Mouse (Mus musculus) heart, postnatal 10 days (tissue): ENCODE results near the gene Agrp. TPM values are rescaled to one million over a fixed set of nuclear protein-coding genes. Genes with fewer than 3 reads are reported as not detected.
A peak's percentile ranks its signal among the peaks of the same experiment; 100 is the strongest.

Experiments
- DNase-seq, 2 experiments: peaks; one replicate each; pipeline ENCODE4 v3.0.0; 2021
- intact Hi-C: fragments of 180-260 bp; cut with DNase I; formaldehyde crosslinking; loops from one replicate; pipeline ENCODE4 v1.15.1; 2025
- total RNA-seq, 2 experiments: library from RNA; stranded (reverse); gene quantifications; 2 replicates each; pipeline ENCODE4 v1.2.3; 2021

Agrp gene
- not detected for total RNA-seq

DNA sequence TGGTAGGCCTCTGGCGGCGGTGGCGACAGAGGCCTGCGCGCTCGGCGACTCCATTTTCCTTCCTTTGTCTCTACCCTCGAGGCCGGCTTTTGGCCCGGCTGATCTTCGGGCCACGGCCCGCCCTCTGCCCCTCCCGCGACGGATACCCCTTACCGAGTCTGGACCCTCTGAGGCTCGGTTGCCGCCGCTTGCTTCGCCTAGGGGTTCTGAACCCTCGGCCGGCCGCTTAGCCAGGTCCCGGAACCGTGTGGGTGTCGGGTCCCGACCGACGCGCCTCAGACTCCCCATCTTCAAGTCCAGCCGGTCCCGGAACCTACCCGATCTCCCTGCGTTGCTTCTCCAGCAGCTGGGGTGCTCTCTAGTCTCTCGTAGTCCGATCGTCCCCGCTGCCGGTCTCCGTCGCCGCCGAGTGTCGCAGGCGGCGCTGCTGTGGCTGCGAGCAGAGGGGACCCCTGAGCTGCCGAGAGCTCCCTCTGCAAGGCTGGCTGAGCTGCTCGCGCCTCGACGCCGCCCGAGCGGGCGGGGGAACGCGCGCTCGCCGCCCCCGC lies at the start of gene Agrp:
Agrp (minus strand) TSS at position 431 of the 548 bp plus-strand sequence.
- intact Hi-C loops, result loop anchor here (2.0 to 5.0 kb wide), 2 partner anchors 40 kb away; no protein-coding TSS in a partner anchor

GRCm38 (mm10) chr8:105686551-105686950 lies 49.4 kb upstream of the Agrp start:
- no peak for DNase-seq
- intact Hi-C loops, result loop anchor here (5.0 kb wide), 1 partner anchor 119 kb away; the partner anchor contains the start of gene Atp6v0d1

More for the DNA sequence above, at the start of gene Agrp:
- peak in 1 of 2 experiments; percentile 78 for DNase-seq

GRCm38 (mm10) chr8:105685796-105686308 lies 48.7 kb upstream of the Agrp start, which contains the start of gene Carmil2:
Carmil2 (plus strand) TSS chr8:105686274.
- intact Hi-C loops, result loop anchor here (2.0 to 5.0 kb wide), 3 partner anchors 63 to 119 kb away; partner anchors contain the start of gene Atp6v0d1
- peak; percentile 69 to 79 for DNase-seq

- intact Hi-C loops, result loop anchor here (2.0 to 5.0 kb wide), 3 partner anchors 63 to 118 kb away; partner anchors contain the start of gene Atp6v0d1
- DNase-seq, result no peak
Observed at GRCm38 (mm10) chr8:105685325-105685724, 48.1 kb upstream of the Agrp start.

- intact Hi-C loops, result loop anchor here (5.0 kb wide), 1 partner anchor 41 kb away; the partner anchor contains the start of genes Agrp and Ctcf
- no peak for DNase-seq
Observed at GRCm38 (mm10) chr8:105677891-105678290, 40.7 kb upstream of the Agrp start.

GRCm38 (mm10) chr8:105661167-105661566 lies 24.0 kb upstream of the Agrp start:
- peak; percentile 23 to 53 for DNase-seq
- intact Hi-C loops, result no loop called here

DNA sequence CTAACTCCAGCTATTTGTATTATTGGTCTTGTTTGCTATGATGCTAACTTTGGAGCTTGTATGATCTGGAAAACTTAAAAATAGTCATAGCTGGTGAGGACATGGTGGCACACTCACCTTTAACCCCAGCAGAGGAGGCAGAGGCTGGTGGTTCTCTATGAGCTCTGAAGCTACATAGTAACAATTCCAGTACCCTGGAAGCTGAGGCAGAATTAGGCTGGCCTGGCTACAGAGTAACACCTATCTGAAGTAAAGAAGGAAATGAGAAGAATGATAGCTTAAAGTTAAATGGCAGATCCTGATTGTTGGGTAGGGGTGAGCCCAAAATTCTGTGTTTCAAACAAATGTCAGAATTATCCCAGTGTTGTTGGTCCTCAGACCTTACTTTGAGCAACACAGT lies 20.4 kb upstream of the Agrp start:
- no peak for DNase-seq
- intact Hi-C loops, result no loop called here

- intact Hi-C loops, result no loop called here
- DNase-seq, result no peak
Observed at GRCm38 (mm10) chr8:105648929-105649328, 11.7 kb upstream of the Agrp start.

DNA sequence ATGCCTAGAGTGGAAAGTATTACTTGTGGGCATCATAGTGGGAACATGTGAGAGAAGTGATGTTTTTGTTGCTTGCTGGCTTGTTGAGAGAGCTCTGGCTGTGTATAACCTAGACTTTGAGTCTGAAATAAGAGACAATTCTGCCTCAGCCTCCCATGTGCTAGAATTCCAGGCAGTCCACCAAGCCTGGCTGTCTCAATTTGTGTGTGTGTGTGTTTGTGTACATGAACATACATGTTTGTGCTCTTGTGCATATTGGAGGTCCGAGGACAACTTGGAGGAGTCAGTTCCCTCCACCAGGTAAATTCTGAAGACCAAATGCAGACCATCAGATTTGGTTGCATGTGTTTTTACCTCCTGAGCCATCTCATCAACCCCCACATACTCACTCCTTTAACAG lies 8.0 kb upstream of the Agrp start:
- intact Hi-C loops, result no loop called here

DNA sequence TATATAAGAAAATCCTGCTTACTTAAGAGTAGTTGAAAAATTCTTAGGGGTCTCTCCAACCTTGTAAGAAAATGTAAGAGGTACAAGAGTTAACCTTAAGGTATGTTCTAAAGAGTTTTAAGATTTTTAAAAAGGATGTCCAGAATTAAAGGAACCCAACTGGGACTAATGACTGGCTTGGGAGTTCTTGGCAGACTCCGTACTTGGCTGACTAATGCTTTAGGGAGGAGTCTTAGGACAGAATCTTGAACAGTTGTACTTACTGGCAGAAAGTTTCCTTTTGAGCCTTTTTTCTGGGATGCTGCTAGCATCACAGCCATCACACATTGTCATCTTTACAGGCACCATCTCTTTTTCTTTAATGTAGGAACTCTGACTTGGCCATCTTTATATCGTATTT lies 3.3 kb upstream of the Agrp start:
- peak in 1 of 2 experiments; percentile 43 for DNase-seq

More for the DNA sequence above, 8.0 kb upstream of the Agrp start:
- no peak for DNase-seq

GRCm38 (mm10) chr8:105639835-105640234 lies 2.6 kb upstream of the Agrp start:
- intact Hi-C loops, result loop anchor here (5.0 kb wide), 1 partner anchor 37 kb away; no protein-coding TSS in a partner anchor
- no peak for DNase-seq

More for the DNA sequence above, 3.3 kb upstream of the Agrp start:
- intact Hi-C loops, result no loop called here

GRCm38 (mm10) chr8:105638510-105638909 lies 1.3 kb upstream of the Agrp start:
- intact Hi-C loops, result loop anchor here (5.0 kb wide), 1 partner anchor 39 kb away; no protein-coding TSS in a partner anchor
- no peak for DNase-seq

DNA sequence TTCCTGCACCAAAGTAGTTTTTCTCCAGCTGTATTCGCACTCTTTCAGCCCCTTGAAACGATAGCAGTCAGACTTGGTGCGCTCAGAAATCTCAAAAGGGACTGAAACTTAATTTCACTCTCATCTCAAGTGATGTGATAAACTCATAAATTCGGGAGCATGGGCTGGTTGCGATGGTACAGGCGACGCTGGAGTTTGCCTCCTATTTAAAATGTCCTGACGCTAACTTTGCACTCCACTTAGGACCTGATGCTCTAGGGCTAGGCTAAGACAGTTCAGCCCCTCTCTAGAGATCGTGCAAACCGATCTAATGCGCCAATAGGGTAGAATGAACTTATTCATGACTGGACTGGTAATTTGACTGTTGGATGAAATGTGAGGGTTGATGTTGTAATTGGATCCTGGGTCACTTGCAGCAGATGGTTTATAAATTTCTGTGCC lies 428 bp upstream of the Agrp start:
- intact Hi-C loops, result loop anchor here (2.0 to 5.0 kb wide), 2 partner anchors 40 to 41 kb away; no protein-coding TSS in a partner anchor
- no peak for DNase-seq

GRCm38 (mm10) chr8:105636018-105636962 lies 903 bp downstream of the Agrp start, which contains the start of gene Ctcf:
Ctcf (plus strand) TSS chr8:105636568.
- intact Hi-C loops, result loop anchor here (2.0 to 5.0 kb wide), 2 partner anchors 39 to 41 kb away; no protein-coding TSS in a partner anchor
- peak; percentile 92 to 93 for DNase-seq

GRCm38 (mm10) chr8:105635481-105635880 lies 1.7 kb downstream of the Agrp start:
- no peak for DNase-seq
- intact Hi-C loops, result loop anchor here (5.0 kb wide), 1 partner anchor 42 kb away; no protein-coding TSS in a partner anchor

- no peak for DNase-seq
- intact Hi-C loops, result loop anchor here (5.0 kb wide), 1 partner anchor 42 kb away; no protein-coding TSS in a partner anchor
Observed at GRCm38 (mm10) chr8:105634771-105635458, 2.3 kb downstream of the Agrp start.

DNA sequence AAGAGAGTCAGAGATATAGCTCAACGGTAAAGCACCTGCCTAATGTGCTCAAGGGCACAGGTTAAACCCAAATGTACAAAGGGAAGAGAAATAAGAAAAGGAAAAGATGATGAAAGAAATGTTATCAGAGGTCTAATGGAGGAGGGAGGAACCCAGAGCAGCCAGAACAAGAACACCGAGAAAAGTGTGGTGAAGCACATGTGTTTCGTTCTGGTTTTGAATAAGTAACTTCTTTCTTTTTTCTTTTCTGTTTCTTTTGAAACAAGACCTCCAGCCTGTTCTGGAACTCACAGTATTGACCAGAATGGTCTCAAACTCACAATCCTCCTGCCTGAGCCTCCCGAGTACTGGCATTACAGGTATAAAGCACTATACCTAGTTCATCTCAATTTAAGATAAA lies 7.9 kb downstream of the Agrp start:
- intact Hi-C loops, result no loop called here
- no peak for DNase-seq

DNA sequence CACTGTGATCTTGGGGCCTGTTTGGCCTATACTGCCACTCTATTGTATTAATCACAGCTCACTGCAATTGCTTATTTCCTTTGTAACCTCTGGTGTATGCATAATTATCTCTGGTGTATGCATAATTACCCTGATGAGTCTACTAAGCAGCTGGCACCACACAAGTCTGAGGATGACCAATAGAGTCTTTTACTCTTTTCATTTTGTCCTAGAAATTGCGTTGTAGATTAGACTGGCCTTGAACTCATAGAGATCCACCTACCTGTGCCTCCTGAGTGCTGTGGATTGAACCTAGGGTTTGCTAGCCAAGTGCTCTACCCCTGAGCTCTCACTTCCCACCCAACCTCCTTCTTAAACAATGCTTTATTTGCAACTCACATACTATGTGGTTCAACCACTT lies 11.1 kb downstream of the Agrp start:
- intact Hi-C loops, result no loop called here
- DNase-seq, result no peak

DNA sequence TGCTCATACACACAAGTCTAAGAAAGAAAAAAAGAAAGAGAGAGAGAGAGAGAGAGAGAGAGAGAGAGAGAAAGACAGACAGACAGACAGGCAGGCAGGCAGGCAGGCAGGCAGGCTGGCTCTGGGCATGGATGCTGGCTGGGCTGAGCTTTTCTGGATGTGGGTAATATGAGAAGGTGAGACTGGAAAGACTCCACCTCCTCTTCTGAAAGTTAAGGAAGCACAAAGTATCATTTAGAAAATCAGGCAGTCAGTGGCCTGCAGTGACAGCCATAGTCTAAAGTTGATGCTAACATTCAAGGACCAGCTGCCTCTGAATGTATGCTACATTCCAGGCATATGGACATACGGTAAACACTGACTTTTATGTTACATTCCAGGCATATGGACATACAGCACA lies 12.4 kb downstream of the Agrp start:
- no peak for DNase-seq
- intact Hi-C loops, result no loop called here

- DNase-seq, result no peak
- intact Hi-C loops, result no loop called here
Observed at GRCm38 (mm10) chr8:105624401-105624800, 12.8 kb downstream of the Agrp start.
